Mouse (Mus musculus) bone marrow, adult 2 months (tissue): ENCODE results near the gene Tshz2.

ENCODE experiments used
- CTCF ChIP-seq: fragments of 200-500 bp; IDR thresholded peaks from 2 replicates; pipeline ENCODE4 v1.5.1; 2011; ENCODE audit warnings: low read length, control low read depth; ENCODE audit not compliant: control insufficient read depth, insufficient read depth
- POLR2A ChIP-seq: fragments of 200-500 bp; IDR thresholded peaks from 2 replicates; pipeline ENCODE4 v1.6.1; 2011; ENCODE audit warnings: low read depth, mild to moderate bottlenecking, control low read depth, low read length, borderline replicate concordance; ENCODE audit not compliant: control insufficient read depth

GRCm38 (mm10) chr2:170028488-170029303 is 395.9 kb downstream of the Tshz2 start:
- TF ChIP-seq POLR2A (no peak), CTCF (no peak)
